Mouse (Mus musculus) forebrain, embryonic 12.5 days (tissue): ENCODE data around the gene Tmem132d. TPM values are rescaled to one million over a fixed set of nuclear protein-coding genes. Genes with fewer than 3 reads are reported as not detected.

Experiments used
- ATAC-seq: fragments of 200-750 bp; cut with Nextera tagmentation; 2 replicates; pipeline ENCODE4 v1.8.0; 2017; ENCODE audit warnings: moderate TSS enrichment; ENCODE audit not compliant: low FRiP score
- H3K27ac ChIP-seq: fragments of 300-500 bp; sonication (generic); 2 replicates; pipeline ENCODE4 v1.5.1; 2016; ENCODE audit warnings: mild to moderate bottlenecking
- H3K27me3 ChIP-seq: fragments of 300-500 bp; sonication (generic); 2 replicates; pipeline ENCODE4 v1.6.1; 2016; ENCODE audit warnings: mild to moderate bottlenecking
- H3K36me3 ChIP-seq: fragments of 300-500 bp; sonication (generic); replicated peaks from 2 replicates; pipeline ENCODE4 v1.6.1; 2016; ENCODE audit warnings: mild to moderate bottlenecking
- H3K4me1 ChIP-seq: fragments of 300-500 bp; sonication (generic); 2 replicates; pipeline ENCODE4 v1.6.1; 2016
- H3K4me2 ChIP-seq: fragments of 300-500 bp; sonication (generic); 2 replicates; pipeline ENCODE4 v1.6.1; 2016; ENCODE audit warnings: mild to moderate bottlenecking, moderate library complexity
- H3K4me3 ChIP-seq: fragments of 300-500 bp; sonication (generic); replicated peaks from 2 replicates; pipeline ENCODE4 v1.5.1; 2016; ENCODE audit warnings: mild to moderate bottlenecking
- H3K9ac ChIP-seq: fragments of 300-500 bp; sonication (generic); 2 replicates; pipeline ENCODE4 v1.6.1; 2016; ENCODE audit warnings: mild to moderate bottlenecking
- H3K9me3 ChIP-seq: fragments of 300-500 bp; sonication (generic); 2 replicates; pipeline ENCODE4 v1.6.1; 2016
- WGBS: fragments of 180-500 bp; shearing (Covaris S2); methylation state at CpG from one replicate; pipeline ENCODE4 v1.1.7; 2016; 5-methylcytosine and 5-hydroxymethylcytosine counted together
- polyA plus RNA-seq: library from polyadenylated mRNA; unstranded; fragments of >200 nt; fragmentation: Nextera tagmentation; extraction: Ambion mirVana; gene quantifications from 2 replicates; pipeline ENCODE4 v1.2.1, GENCODE M21; 2016

The Tmem132d gene
- polyA plus RNA-seq, 1 experiment from 2014 or later = 0.47 TPM

- Histone ChIP-seq H3K27ac (no peak overlapping the region), H3K4me2 (no peak overlapping the region), H3K9me3 (no peaks in the 10 kb centered on the region), H3K36me3 (no peaks in the 10 kb centered on the region), H3K4me3 (no peak overlapping the region), H3K27me3 (no peaks in the 10 kb centered on the region), H3K9ac (no peak overlapping the region), H3K4me1 (no peaks in the 10 kb centered on the region)
- WGBS = 61% methylated on average over 18 of the region's 18 CpGs
- ATAC-seq = no peak
Measured at GRCm38 (mm10) chr5:127885566-127886505, 547.0 kb downstream of the Tmem132d start.

GRCm38 (mm10) chr5:127883021-127883420, 549.9 kb downstream of the Tmem132d start:
- no peaks in the 10 kb centered on the region for H3K4me1 ChIP-seq
- H3K4me3 ChIP-seq = no peak overlapping the region
- H3K9ac ChIP-seq = no peak overlapping the region
- no peaks in the 10 kb centered on the region for H3K27me3 ChIP-seq
- ATAC-seq = no peak
- H3K27ac ChIP-seq = no peak overlapping the region
- WGBS = 30% methylated on average over 9 of the region's 10 CpGs
- H3K4me2 ChIP-seq = no peak overlapping the region
- H3K36me3 ChIP-seq = no peaks in the 10 kb centered on the region
- no peaks in the 10 kb centered on the region for H3K9me3 ChIP-seq

- Histone ChIP-seq H3K9ac (no peak overlapping the region), H3K27ac (no peak overlapping the region), H3K4me1 (no peaks in the 10 kb centered on the region), H3K27me3 (no peaks in the 10 kb centered on the region), H3K9me3 (no peaks in the 10 kb centered on the region), H3K36me3 (no peaks in the 10 kb centered on the region), H3K4me2 (no peak overlapping the region), H3K4me3 (no peak overlapping the region)
- WGBS = 74% methylated on average over 6 of the region's 6 CpGs
- no peak for ATAC-seq
Measured at GRCm38 (mm10) chr5:127874461-127874860, 558.4 kb downstream of the Tmem132d start.

- no peak overlapping the region for H3K4me2 ChIP-seq
- ATAC-seq = no peak
- H3K27me3 ChIP-seq = no peaks in the 10 kb centered on the region
- H3K36me3 ChIP-seq = no peaks in the 10 kb centered on the region
- no peak overlapping the region for H3K27ac ChIP-seq
- WGBS = 90% methylated on average over 6 of the region's 6 CpGs
- no peak overlapping the region for H3K9ac ChIP-seq
- H3K4me3 ChIP-seq = no peak overlapping the region
- H3K4me1 ChIP-seq = no peaks in the 10 kb centered on the region
- no peaks in the 10 kb centered on the region for H3K9me3 ChIP-seq
Measured at GRCm38 (mm10) chr5:127865157-127865556, 567.7 kb downstream of the Tmem132d start.

- Histone ChIP-seq H3K4me2 (no peak overlapping the region), H3K9ac (no peak overlapping the region), H3K4me3 (no peak overlapping the region), H3K27me3 (no peaks in the 10 kb centered on the region), H3K4me1 (no peaks in the 10 kb centered on the region), H3K36me3 (no peaks in the 10 kb centered on the region), H3K9me3 (no peaks in the 10 kb centered on the region), H3K27ac (no peak overlapping the region)
- WGBS = 88% methylated on average over 2 of the region's 2 CpGs
- no peak for ATAC-seq
Measured at GRCm38 (mm10) chr5:127859719-127860118, 573.2 kb downstream of the Tmem132d start.

GRCm38 (mm10) chr5:127852305-127852704, 580.6 kb downstream of the Tmem132d start:
- H3K27ac ChIP-seq = no peak overlapping the region
- no peaks in the 10 kb centered on the region for H3K27me3 ChIP-seq
- no peak overlapping the region for H3K4me3 ChIP-seq
- no peaks in the 10 kb centered on the region for H3K4me1 ChIP-seq
- no peaks in the 10 kb centered on the region for H3K36me3 ChIP-seq
- H3K4me2 ChIP-seq = no peak overlapping the region
- 76% methylated on average over 1 of the region's 1 CpGs for WGBS
- no peak for ATAC-seq
- H3K9ac ChIP-seq = no peak overlapping the region
- H3K9me3 ChIP-seq = no peaks in the 10 kb centered on the region

- no peaks in the 10 kb centered on the region for H3K9me3 ChIP-seq
- no peaks in the 10 kb centered on the region for H3K27me3 ChIP-seq
- WGBS = 93% methylated on average over 2 of the region's 2 CpGs
- no peak overlapping the region for H3K27ac ChIP-seq
- no peak overlapping the region for H3K9ac ChIP-seq
- no peak overlapping the region for H3K4me2 ChIP-seq
- no peaks in the 10 kb centered on the region for H3K4me1 ChIP-seq
- ATAC-seq = no peak
- no peaks in the 10 kb centered on the region for H3K36me3 ChIP-seq
- no peak overlapping the region for H3K4me3 ChIP-seq
Measured at GRCm38 (mm10) chr5:127831791-127832190, 601.1 kb downstream of the Tmem132d start.

GRCm38 (mm10) chr5:127830831-127831230, 602.0 kb downstream of the Tmem132d start:
- Histone ChIP-seq H3K27ac (no peak overlapping the region), H3K4me2 (no peak overlapping the region), H3K36me3 (no peaks in the 10 kb centered on the region), H3K4me3 (no peak overlapping the region), H3K4me1 (no peaks in the 10 kb centered on the region), H3K9ac (no peak overlapping the region), H3K9me3 (no peaks in the 10 kb centered on the region), H3K27me3 (no peaks in the 10 kb centered on the region)
- WGBS = 90% methylated on average over 1 of the region's 1 CpGs
- ATAC-seq = no peak

- Histone ChIP-seq H3K27ac (no peak overlapping the region), H3K4me1 (no peaks in the 10 kb centered on the region), H3K27me3 (no peaks in the 10 kb centered on the region), H3K4me2 (no peak overlapping the region), H3K36me3 (no peaks in the 10 kb centered on the region), H3K9ac (no peak overlapping the region), H3K4me3 (no peak overlapping the region), H3K9me3 (no peaks in the 10 kb centered on the region)
- no peak for ATAC-seq
- 93% methylated on average over 6 of the region's 6 CpGs for WGBS
Measured at GRCm38 (mm10) chr5:127828756-127829155, 604.1 kb downstream of the Tmem132d start.

GRCm38 (mm10) chr5:127821960-127822359, 610.9 kb downstream of the Tmem132d start:
- H3K4me1 ChIP-seq = no peaks in the 10 kb centered on the region
- no peak overlapping the region for H3K27ac ChIP-seq
- ATAC-seq = no peak
- no peak overlapping the region for H3K4me3 ChIP-seq
- no peaks in the 10 kb centered on the region for H3K36me3 ChIP-seq
- H3K4me2 ChIP-seq = no peak overlapping the region
- no peaks in the 10 kb centered on the region for H3K27me3 ChIP-seq
- WGBS = 27% methylated on average over 1 of the region's 1 CpGs
- no peak overlapping the region for H3K9ac ChIP-seq
- H3K9me3 ChIP-seq = 0 out of 2 replicates have a peak, but pooled peaks cover 3% of the 10 kb centered on the region

GRCm38 (mm10) chr5:127815292-127815691, 617.6 kb downstream of the Tmem132d start:
- Histone ChIP-seq H3K27ac (no peak overlapping the region), H3K27me3 (no peaks in the 10 kb centered on the region), H3K36me3 (no peaks in the 10 kb centered on the region), H3K4me2 (no peak overlapping the region), H3K9ac (no peak overlapping the region), H3K9me3 (no peaks in the 10 kb centered on the region), H3K4me1 (no peaks in the 10 kb centered on the region), H3K4me3 (no peak overlapping the region)
- ATAC-seq = no peak
- 89% methylated on average over 8 of the region's 8 CpGs for WGBS

- H3K4me1 ChIP-seq = no peaks in the 10 kb centered on the region
- H3K9ac ChIP-seq = no peak overlapping the region
- H3K27me3 ChIP-seq = no peaks in the 10 kb centered on the region
- 87% methylated on average over 3 of the region's 3 CpGs for WGBS
- H3K4me2 ChIP-seq = no peak overlapping the region
- no peak overlapping the region for H3K4me3 ChIP-seq
- no peak for ATAC-seq
- H3K27ac ChIP-seq = no peak overlapping the region
- no peaks in the 10 kb centered on the region for H3K36me3 ChIP-seq
- no peaks in the 10 kb centered on the region for H3K9me3 ChIP-seq
Measured at GRCm38 (mm10) chr5:127807419-127807818, 625.5 kb downstream of the Tmem132d start.

- 87% methylated on average over 12 of the region's 12 CpGs for WGBS
- Histone ChIP-seq H3K4me1 (no peaks in the 10 kb centered on the region), H3K36me3 (no peaks in the 10 kb centered on the region), H3K9ac (no peak overlapping the region), H3K4me3 (no peak overlapping the region), H3K9me3 (no peaks in the 10 kb centered on the region), H3K27me3 (no peaks in the 10 kb centered on the region), H3K4me2 (no peak overlapping the region), H3K27ac (no peak overlapping the region)
- ATAC-seq = no peak
Measured at GRCm38 (mm10) chr5:127806850-127807249, 626.0 kb downstream of the Tmem132d start.
